Mouse (Mus musculus) CH12.LX (cell line): ENCODE results near the gene Foxr1. TPM values are rescaled to one million over a fixed set of nuclear protein-coding genes. Genes with fewer than 3 reads are reported as not detected.

ENCODE experiments used
- DNase-seq: peaks from one replicate; pipeline ENCODE4 v3.0.0-alpha.2; 2013; ENCODE audit errors: extremely low read depth
- H3K27ac ChIP-seq: 2 replicates; pipeline ENCODE4 v1.5.1; 2012; ENCODE audit warnings: low read depth, mild to moderate bottlenecking, control low read depth, moderate library complexity; ENCODE audit not compliant: insufficient read depth
- H3K27me3 ChIP-seq: replicated peaks from 2 replicates; pipeline ENCODE3; 2012; ENCODE audit warnings: inconsistent platforms
- H3K36me3 ChIP-seq, 2 experiments: replicated peaks in 1 of 2; 2 replicates each; pipeline versions ENCODE3 to v1.6.1; 2012; ENCODE audit warnings: inconsistent platforms in 1 of 2, low read length in 1 of 2, mild to moderate bottlenecking in 1 of 2, mixed read lengths in 1 of 2, moderate library complexity in 1 of 2; ENCODE audit not compliant: control insufficient read depth in 1 of 2, insufficient read depth in 1 of 2
- H3K4me1 ChIP-seq, 2 experiments: 2 replicates each; pipeline ENCODE4 v1.6.1; 2012; ENCODE audit warnings: inconsistent platforms in 1 of 2, moderate library complexity in 1 of 2; ENCODE audit not compliant: insufficient read depth in 2 of 2, control insufficient read depth in 1 of 2
- H3K4me2 ChIP-seq: 2 replicates; pipeline ENCODE4 v1.6.1; 2012; ENCODE audit warnings: low read depth, mild to moderate bottlenecking, control low read depth; ENCODE audit not compliant: poor library complexity, insufficient read depth, severe bottlenecking
- H3K4me3 ChIP-seq, 3 experiments: fragments of 150-350 bp in 1 of 3; sonication (generic) in 1 of 3; replicated peaks in 1 of 3; 2 replicates each; pipeline versions ENCODE3 to v1.5.1; 2011 to 2012; ENCODE audit warnings: low read depth in 2 of 3, low read length in 2 of 3, mild to moderate bottlenecking in 2 of 3, moderate library complexity in 2 of 3, control low read depth in 1 of 3, improper control_type of control experiment in 1 of 3, inconsistent platforms in 1 of 3, mixed read lengths in 1 of 3; ENCODE audit not compliant: poor library complexity in 1 of 3
- H3K79me2 ChIP-seq: replicated peaks from 2 replicates; pipeline ENCODE4 v1.6.1; 2012; ENCODE audit warnings: mild to moderate bottlenecking, moderate library complexity; ENCODE audit not compliant: control insufficient read depth, poor library complexity, insufficient read depth, severe bottlenecking; ENCODE audit errors: extremely low read depth
- H3K9ac ChIP-seq: 2 replicates; pipeline ENCODE4 v1.6.1; 2012; ENCODE audit warnings: low read depth, mild to moderate bottlenecking, control low read depth, moderate library complexity; ENCODE audit not compliant: insufficient read depth
- H3K9me3 ChIP-seq: replicated peaks from 2 replicates; pipeline ENCODE3; 2012; ENCODE audit warnings: low read length, inconsistent platforms, mixed read lengths
- CHD1 ChIP-seq: IDR thresholded peaks from 2 replicates; pipeline ENCODE4 v1.6.1; 2012; ENCODE audit warnings: low read depth, low read length, improper control_type of control experiment, inconsistent platforms
- CTCF ChIP-seq, 2 experiments: IDR thresholded peaks in 1 of 2; conservative IDR thresholded peaks in 1 of 2; 2 replicates each; pipeline ENCODE4 v1.5.1; 2011 to 2012; ENCODE audit warnings: low read depth in 2 of 2, low read length in 2 of 2, improper control_type of control experiment in 1 of 2, inconsistent platforms in 1 of 2, mild to moderate bottlenecking in 1 of 2, moderate library complexity in 1 of 2
- ELF1 ChIP-seq: IDR thresholded peaks from 2 replicates; pipeline ENCODE4 v1.6.1; 2014; ENCODE audit warnings: low read depth, mild to moderate bottlenecking, inconsistent platforms, low read length, improper control_type of control experiment
- EP300 ChIP-seq: IDR thresholded peaks from 2 replicates; pipeline ENCODE4 v1.6.1; 2011; ENCODE audit warnings: low read length, improper control_type of control experiment
- GABPA ChIP-seq: IDR thresholded peaks from 2 replicates; pipeline ENCODE4 v1.6.1; 2012; ENCODE audit warnings: low read depth, low read length, improper control_type of control experiment, inconsistent platforms; ENCODE audit not compliant: insufficient replicate concordance
- KAT2A ChIP-seq: IDR thresholded peaks from 2 replicates; pipeline ENCODE4 v1.6.1; 2012; ENCODE audit warnings: low read length, improper control_type of control experiment, inconsistent platforms; ENCODE audit not compliant: insufficient replicate concordance
- MAFK ChIP-seq: IDR thresholded peaks from 2 replicates; pipeline ENCODE4 v1.6.1; 2011; ENCODE audit warnings: low read length, improper control_type of control experiment; ENCODE audit not compliant: insufficient replicate concordance
- MAX ChIP-seq: IDR thresholded peaks from 2 replicates; pipeline ENCODE4 v1.6.1; 2011; ENCODE audit warnings: low read length, improper control_type of control experiment
- MAZ ChIP-seq: IDR thresholded peaks from 2 replicates; pipeline ENCODE4 v1.6.1; 2012; ENCODE audit warnings: low read depth, mild to moderate bottlenecking, inconsistent platforms, low read length, improper control_type of control experiment, moderate library complexity
- NELFE ChIP-seq: IDR thresholded peaks from 2 replicates; pipeline ENCODE4 v1.6.1; 2011; ENCODE audit warnings: low read depth, low read length, improper control_type of control experiment
- NRF1 ChIP-seq: IDR thresholded peaks from 2 replicates; pipeline ENCODE4 v1.6.1; 2014; ENCODE audit warnings: low read depth, mild to moderate bottlenecking, inconsistent platforms, low read length, improper control_type of control experiment, moderate library complexity
- PAX5 ChIP-seq: IDR thresholded peaks from 2 replicates; pipeline ENCODE4 v1.6.1; 2012; ENCODE audit warnings: low read length, inconsistent platforms, mixed read lengths
- POLR2A ChIP-seq: IDR thresholded peaks from 2 replicates; pipeline ENCODE4 v1.6.1; 2011; ENCODE audit warnings: low read depth, mild to moderate bottlenecking, improper control_type of control experiment, low read length
- RAD21 ChIP-seq: IDR thresholded peaks from 2 replicates; pipeline ENCODE4 v1.6.1; 2011; ENCODE audit warnings: low read depth, mild to moderate bottlenecking, low read length, improper control_type of control experiment, moderate library complexity
- SIN3A ChIP-seq: IDR thresholded peaks from 2 replicates; pipeline ENCODE4 v1.6.1; 2012; ENCODE audit warnings: low read length, improper control_type of control experiment, inconsistent platforms
- SMC3 ChIP-seq: IDR thresholded peaks from 2 replicates; pipeline ENCODE4 v1.6.1; 2011; ENCODE audit warnings: low read depth, low read length, improper control_type of control experiment
- TCF12 ChIP-seq: IDR thresholded peaks from 2 replicates; pipeline ENCODE4 v1.6.1; 2014; ENCODE audit warnings: low read depth, mild to moderate bottlenecking, inconsistent platforms, low read length, improper control_type of control experiment
- UBTF ChIP-seq: IDR thresholded peaks from 2 replicates; pipeline ENCODE4 v1.6.1; 2012; ENCODE audit warnings: low read depth, mild to moderate bottlenecking, inconsistent platforms, low read length, improper control_type of control experiment, moderate library complexity
- USF2 ChIP-seq: conservative IDR thresholded peaks from 2 replicates; pipeline ENCODE4 v1.6.1; 2011; ENCODE audit warnings: low read depth, low read length, improper control_type of control experiment
- ZC3H11A ChIP-seq: IDR thresholded peaks from 2 replicates; pipeline ENCODE4 v1.6.1; 2012; ENCODE audit warnings: low read depth, mild to moderate bottlenecking, inconsistent platforms, low read length, improper control_type of control experiment
- ZNF384 ChIP-seq: IDR thresholded peaks from 2 replicates; pipeline ENCODE4 v1.6.1; 2012; ENCODE audit warnings: low read depth, low read length, improper control_type of control experiment, inconsistent platforms
- dilution Hi-C: fragments of 300-500 bp; cut with MboI; formaldehyde crosslinking; loops from 2 replicates; pipeline ENCODE4 v1.14.3; 2020; ENCODE audit warnings: low sequenced_read_pairs; ENCODE audit not compliant: extremely low pct_unique_long_range_greater_than_20kb, extremely low pct_ligation_motif_present
- in situ Hi-C: fragments of 300-500 bp; cut with MboI; formaldehyde crosslinking; loops from 3 replicates; pipeline ENCODE4 v1.14.3; 2019; ENCODE audit warnings: low sequenced_read_pairs, low pct_ligation_motif_present, low pct_unique_long_range_greater_than_20kb, mixed read lengths
- polyA plus RNA-seq: library from polyadenylated mRNA; unstranded; fragments of >175 nt; gene quantifications from 2 replicates; pipeline ENCODE4 v1.2.1, GENCODE M21; 2012; ENCODE audit warnings: low read depth; ENCODE audit not compliant: insufficient read length
- total RNA-seq, 2 experiments: library from RNA; depleted of rRNA; stranded (reverse); fragments of 300-350 nt in 1 of 2; fragments of >200 nt in 1 of 2; gene quantifications; 2 replicates each; pipeline ENCODE4 v1.2.3; 2012 to 2014

Foxr1 gene
- total and polyA plus RNA-seq, 3 experiments: 0.21 to 1.4 TPM; not detected in 1

GRCm38 (mm10) chr9:44474327-44474726 is 33.4 kb upstream of the Foxr1 start:
- TF ChIP-seq NELFE: no peak
- no peak for TF ChIP-seq MAZ
- TF ChIP-seq GABPA: no peak
- TF ChIP-seq MAFK: no peak
- TF ChIP-seq MAX: no peak
- no peak for TF ChIP-seq KAT2A
- TF ChIP-seq NRF1: no peak
- no peak for TF ChIP-seq SIN3A
- no peak for TF ChIP-seq ZNF384
- no peak for TF ChIP-seq EP300
- TF ChIP-seq ZC3H11A: no peak
- TF ChIP-seq CTCF (conservative IDR thresholded peaks at IDR 0.05 in 1 of 2, IDR thresholded peaks at IDR 0.05 in 1 of 2; ENCODE audit: low read depth in 2 of 2, low read length in 2 of 2): no peak
- TF ChIP-seq PAX5: no peak
- TF ChIP-seq UBTF: no peak
- TF ChIP-seq, all 38 proteins: peak for 0

GRCm38 (mm10) chr9:44473184-44473583 is 32.2 kb upstream of the Foxr1 start:
- TF ChIP-seq ELF1: no peak
- no peak for TF ChIP-seq USF2
- no peak for TF ChIP-seq TCF12
- peak in 1 of 2 experiments; percentile 40; a peak in 2 of 4 replicates for TF ChIP-seq CTCF (conservative IDR thresholded peaks at IDR 0.05 in 1 of 2, IDR thresholded peaks at IDR 0.05 in 1 of 2; ENCODE audit: low read depth in 2 of 2, low read length in 2 of 2)
- TF ChIP-seq KAT2A: no peak
- TF ChIP-seq POLR2A: no peak
- no peak for TF ChIP-seq CHD1
- peak; percentile 9 for TF ChIP-seq RAD21
- no peak for TF ChIP-seq GABPA
- no peak for TF ChIP-seq EP300
- TF ChIP-seq SMC3: peak; percentile 24
- Histone ChIP-seq H3K27me3 (peaks cover 23% of the 10 kb centered on the region), H3K9me3 (no peaks in the 10 kb centered on the region), H3K9ac (no peak overlapping the region), H3K27ac (no peak overlapping the region), H3K36me3 (no peaks in the 10 kb centered on the region), H3K4me2 (no peak overlapping the region), H3K4me3 (no peak overlapping the region), H3K79me2 (no peaks in the 10 kb centered on the region), H3K4me1 (peaks cover 0 to 12% of the 10 kb centered on the region in 2 experiments; a peak in 3 of 4 replicates)
- no peak for DNase-seq
- dilution Hi-C loops: no loop called here
- in situ Hi-C loops: no loop called here

More at GRCm38 (mm10) chr9:44474327-44474726, 33.4 kb upstream of the Foxr1 start:
- H3K9me3 ChIP-seq: no peaks in the 10 kb centered on the region
- DNase-seq: no peak
- H3K36me3 ChIP-seq: no peaks in the 10 kb centered on the region
- H3K4me1 ChIP-seq: peaks cover 0 to 15% of the 10 kb centered on the region in 2 experiments; a peak in 2 of 4 replicates
- H3K79me2 ChIP-seq: no peaks in the 10 kb centered on the region
- H3K4me2 ChIP-seq: no peak overlapping the region
- in situ Hi-C loops: no loop called here
- H3K27me3 ChIP-seq: peaks cover 12% of the 10 kb centered on the region
- no peak overlapping the region for H3K27ac ChIP-seq
- H3K9ac ChIP-seq: no peak overlapping the region
- no peak overlapping the region for H3K4me3 ChIP-seq
- dilution Hi-C loops: no loop called here
